Mouse (Mus musculus) spleen, adult 2 months (tissue): Measurements from ENCODE around the gene Selenov.

Experiments
- CTCF ChIP-seq: fragments of 200-500 bp; IDR thresholded peaks from 2 replicates; pipeline ENCODE4 v1.5.1; 2011; ENCODE audit warnings: mild to moderate bottlenecking, inconsistent platforms; ENCODE audit not compliant: insufficient read depth, insufficient read length, insufficient replicate concordance; ENCODE audit errors: extremely low read depth
- POLR2A ChIP-seq: fragments of 200-500 bp; IDR thresholded peaks from 2 replicates; pipeline ENCODE4 v1.6.1; 2011; ENCODE audit warnings: low read depth, low read length, inconsistent platforms

- TF ChIP-seq POLR2A (no peak), CTCF (no peak)
These were observed 14.7 kb upstream of the Selenov start for GRCm38 (mm10) chr7:28305641-28306040.
